Mouse (Mus musculus): Measurements from ENCODE around the gene Nsun3.

Nsun3 gene

GRCm38 (mm10) chr16:62786621-62787331 is at the start of gene Nsun3:
Gene Nsun3, minus strand, starts transcription at chr16:62786818.
- DNase-seq (ENCODE audit: low read depth, low spot score), result peak; percentile 97

GRCm38 (mm10) chr16:62834016-62834735 is 47.6 kb upstream of the Nsun3 start:
- no peak for DNase-seq (ENCODE audit: low read depth, low spot score)

- DNase-seq (ENCODE audit: low read depth, low spot score), result peak; percentile 82
Observed at GRCm38 (mm10) chr16:62832481-62832880, 45.9 kb upstream of the Nsun3 start.

GRCm38 (mm10) chr16:62832027-62832426 is 45.4 kb upstream of the Nsun3 start:
- DNase-seq (ENCODE audit: low read depth, low spot score), result no peak

- peak; percentile 59 for DNase-seq (ENCODE audit: low read depth, low spot score)
Observed at GRCm38 (mm10) chr16:62826156-62827001, 39.8 kb upstream of the Nsun3 start.

- DNase-seq (ENCODE audit: low read depth, low spot score), result no peak
Observed at GRCm38 (mm10) chr16:62822472-62822871, 35.9 kb upstream of the Nsun3 start.

GRCm38 (mm10) chr16:62814491-62814890 is 27.9 kb upstream of the Nsun3 start, which contains the start of gene Stx19:
Gene Stx19, plus strand, starts transcription at chr16:62814676.
- no peak for DNase-seq (ENCODE audit: low read depth, low spot score)

- DNase-seq (ENCODE audit: low read depth, low spot score), result no peak
Observed at GRCm38 (mm10) chr16:62813790-62814189, 27.2 kb upstream of the Nsun3 start.

GRCm38 (mm10) chr16:62810855-62811254 is 24.2 kb upstream of the Nsun3 start:
- no peak for DNase-seq (ENCODE audit: low read depth, low spot score)

- DNase-seq (ENCODE audit: low read depth, low spot score), result peak; percentile 21
Observed at GRCm38 (mm10) chr16:62807249-62807979, 20.8 kb upstream of the Nsun3 start.

GRCm38 (mm10) chr16:62804621-62805020 is 18.0 kb upstream of the Nsun3 start:
- no peak for DNase-seq (ENCODE audit: low read depth, low spot score)

GRCm38 (mm10) chr16:62799839-62800238 is 13.2 kb upstream of the Nsun3 start:
- no peak for DNase-seq (ENCODE audit: low read depth, low spot score)

GRCm38 (mm10) chr16:62799426-62799825 is 12.8 kb upstream of the Nsun3 start:
- DNase-seq (ENCODE audit: low read depth, low spot score), result no peak

GRCm38 (mm10) chr16:62798808-62799207 is 12.2 kb upstream of the Nsun3 start:
- no peak for DNase-seq (ENCODE audit: low read depth, low spot score)

GRCm38 (mm10) chr16:62796608-62797007 is 10.0 kb upstream of the Nsun3 start:
- no peak for DNase-seq (ENCODE audit: low read depth, low spot score)

- DNase-seq (ENCODE audit: low read depth, low spot score), result peak; percentile 54
Observed at GRCm38 (mm10) chr16:62782229-62782628, 4.4 kb downstream of the Nsun3 start.

GRCm38 (mm10) chr16:62778282-62778681 is 8.3 kb downstream of the Nsun3 start:
- no peak for DNase-seq (ENCODE audit: low read depth, low spot score)

GRCm38 (mm10) chr16:62776034-62776433 is 10.6 kb downstream of the Nsun3 start:
- DNase-seq (ENCODE audit: low read depth, low spot score), result no peak

- DNase-seq (ENCODE audit: low read depth, low spot score), result no peak
Observed at GRCm38 (mm10) chr16:62773462-62773861, 13.2 kb downstream of the Nsun3 start.

GRCm38 (mm10) chr16:62758340-62758739 is 28.3 kb downstream of the Nsun3 start:
- DNase-seq (ENCODE audit: low read depth, low spot score), result peak; percentile 93

GRCm38 (mm10) chr16:62755307-62755706 is 31.3 kb downstream of the Nsun3 start:
- peak; percentile 34 for DNase-seq (ENCODE audit: low read depth, low spot score)

Data from ZHBTc4 (cell line).